Mouse (Mus musculus): ENCODE results near the gene Nr1d1. TPM values are rescaled to one million over a fixed set of nuclear protein-coding genes. Genes with fewer than 3 reads are reported as not detected.

The Nr1d1 gene
- total and polyA plus RNA-seq, 2 experiments from 2014 or later, result 7.5 to 13.5 TPM

- no peak for ATAC-seq
- no peak overlapping the region for H3K4me3 ChIP-seq (ENCODE audit: low read length)
- peaks cover 23% of the 10 kb centered on the region; the same call in 1 of the 2 replicates for H3K4me1 ChIP-seq (ENCODE audit: insufficient read depth, low read length)
- H3K27ac ChIP-seq, result no peak overlapping the region
- H3K9me3 ChIP-seq (ENCODE audit: low read length), result no peaks in the 10 kb centered on the region
- H3K36me3 ChIP-seq (ENCODE audit: insufficient read depth, low read length), result peaks cover 44% of the 10 kb centered on the region
- no peak overlapping the region for H3K4me2 ChIP-seq (ENCODE audit: low read depth, low read length)
- H3K9ac ChIP-seq (replicated peaks; ENCODE audit: low read length), result no peak overlapping the region
- no peak for TF ChIP-seq CTCF (IDR thresholded peaks at IDR 0.05; ENCODE audit: low read depth)
- DNase-seq (ENCODE audit: low spot score), result no peak
- WGBS, result 87% methylated on average over 18 of the region's 18 CpGs
- no peaks in the 10 kb centered on the region for H3K27me3 ChIP-seq (ENCODE audit: insufficient read depth, low read length)
Measured at GRCm38 (mm10) chr11:98764091-98764490, 11.0 kb downstream of the Nr1d1 start.

DNA sequence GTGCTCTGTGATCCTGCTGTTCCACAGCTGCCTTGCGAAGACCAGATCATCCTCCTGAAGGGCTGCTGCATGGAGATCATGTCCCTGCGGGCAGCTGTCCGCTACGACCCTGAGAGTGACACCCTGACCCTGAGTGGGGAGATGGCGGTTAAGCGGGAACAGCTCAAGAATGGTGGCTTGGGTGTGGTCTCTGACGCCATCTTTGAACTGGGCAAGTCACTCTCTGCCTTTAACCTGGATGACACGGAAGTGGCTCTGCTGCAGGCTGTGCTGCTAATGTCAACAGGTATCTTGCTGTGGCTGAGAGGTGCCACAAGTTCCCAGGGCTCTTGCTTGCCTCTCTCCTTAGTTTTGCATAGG lies 11.7 kb downstream of the Nr1d1 start:
- no peak overlapping the region for H3K9ac ChIP-seq (replicated peaks; ENCODE audit: low read length)
- ATAC-seq (no peak), DNase-seq (ENCODE audit: low spot score) (no peak)
- TF ChIP-seq CTCF (IDR thresholded peaks at IDR 0.05; ENCODE audit: low read depth), result no peak
- peaks cover 38% of the 10 kb centered on the region for H3K36me3 ChIP-seq (ENCODE audit: insufficient read depth, low read length)
- no peak overlapping the region for H3K27ac ChIP-seq
- H3K9me3 ChIP-seq (ENCODE audit: low read length), result no peaks in the 10 kb centered on the region
- peaks cover 22% of the 10 kb centered on the region; the same call in 1 of the 2 replicates for H3K4me1 ChIP-seq (ENCODE audit: insufficient read depth, low read length)
- H3K4me2 ChIP-seq (ENCODE audit: low read depth, low read length), result no peak overlapping the region
- H3K4me3 ChIP-seq (ENCODE audit: low read length), result no peak overlapping the region
- no peaks in the 10 kb centered on the region for H3K27me3 ChIP-seq (ENCODE audit: insufficient read depth, low read length)
- 88% methylated on average over 8 of the region's 8 CpGs for WGBS

DNA sequence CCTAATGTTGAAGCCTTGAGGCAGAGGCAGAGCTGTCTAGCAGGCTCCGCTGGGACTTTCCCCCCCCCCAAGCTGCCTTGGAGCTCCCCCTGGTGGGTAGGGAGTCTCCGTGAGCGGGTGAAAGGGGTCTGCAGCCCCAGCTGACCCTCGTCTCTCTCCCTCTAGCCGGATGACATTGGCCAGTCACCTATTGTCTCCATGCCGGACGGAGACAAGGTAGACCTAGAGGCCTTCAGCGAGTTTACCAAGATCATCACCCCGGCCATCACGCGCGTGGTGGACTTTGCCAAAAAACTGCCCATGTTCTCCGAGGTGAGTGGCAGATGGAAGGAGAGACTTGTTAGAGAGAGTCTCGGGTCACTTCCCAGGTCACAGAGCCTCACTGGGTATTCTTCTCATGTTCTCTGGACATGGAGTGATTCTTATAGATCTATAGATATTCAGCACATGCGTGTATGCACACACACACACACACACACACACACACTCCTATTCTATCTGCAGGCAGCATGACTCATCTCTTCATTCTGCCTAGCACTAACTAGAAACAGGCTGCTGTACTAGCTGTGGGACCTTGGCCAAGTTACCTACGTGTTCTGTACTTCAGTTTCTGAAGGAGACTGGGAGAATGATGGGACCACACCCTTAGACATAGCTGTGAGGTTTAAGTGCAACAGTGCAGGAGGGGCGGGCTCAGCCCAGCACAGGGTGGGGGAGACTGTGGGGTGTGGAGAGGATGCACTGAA lies 12.2 kb downstream of the Nr1d1 start:
- DNase-seq (ENCODE audit: low spot score) (peak; percentile 51), ATAC-seq (no peak)
- Histone ChIP-seq H3K4me1 (ENCODE audit: insufficient read depth, low read length) (peaks cover 19% of the 10 kb centered on the region; the same call in 1 of the 2 replicates), H3K4me2 (ENCODE audit: low read depth, low read length) (no peak overlapping the region), H3K36me3 (ENCODE audit: insufficient read depth, low read length) (peaks cover 33% of the 10 kb centered on the region), H3K4me3 (ENCODE audit: low read length) (no peak overlapping the region), H3K9ac (replicated peaks; ENCODE audit: low read length) (no peak overlapping the region), H3K9me3 (ENCODE audit: low read length) (no peaks in the 10 kb centered on the region), H3K27ac (no peak overlapping the region), H3K27me3 (ENCODE audit: insufficient read depth, low read length) (no peaks in the 10 kb centered on the region)
- peak; percentile 61 for TF ChIP-seq CTCF (IDR thresholded peaks at IDR 0.05; ENCODE audit: low read depth)
- 56% methylated on average over 17 of the region's 17 CpGs for WGBS

GRCm38 (mm10) chr11:98761939-98762338 lies 13.2 kb downstream of the Nr1d1 start:
- Histone ChIP-seq H3K9ac (replicated peaks; ENCODE audit: low read length) (no peak overlapping the region), H3K27ac (no peak overlapping the region), H3K4me3 (ENCODE audit: low read length) (no peak overlapping the region), H3K27me3 (ENCODE audit: insufficient read depth, low read length) (no peaks in the 10 kb centered on the region), H3K36me3 (ENCODE audit: insufficient read depth, low read length) (peaks cover 38% of the 10 kb centered on the region), H3K4me2 (ENCODE audit: low read depth, low read length) (no peak overlapping the region), H3K9me3 (ENCODE audit: low read length) (no peaks in the 10 kb centered on the region), H3K4me1 (ENCODE audit: insufficient read depth, low read length) (peaks cover 15% of the 10 kb centered on the region; the same call in 1 of the 2 replicates)
- DNase-seq (ENCODE audit: low spot score) (no peak), ATAC-seq (no peak)
- WGBS, result 92% methylated on average over 4 of the region's 4 CpGs
- no peak for TF ChIP-seq CTCF (IDR thresholded peaks at IDR 0.05; ENCODE audit: low read depth)

DNA sequence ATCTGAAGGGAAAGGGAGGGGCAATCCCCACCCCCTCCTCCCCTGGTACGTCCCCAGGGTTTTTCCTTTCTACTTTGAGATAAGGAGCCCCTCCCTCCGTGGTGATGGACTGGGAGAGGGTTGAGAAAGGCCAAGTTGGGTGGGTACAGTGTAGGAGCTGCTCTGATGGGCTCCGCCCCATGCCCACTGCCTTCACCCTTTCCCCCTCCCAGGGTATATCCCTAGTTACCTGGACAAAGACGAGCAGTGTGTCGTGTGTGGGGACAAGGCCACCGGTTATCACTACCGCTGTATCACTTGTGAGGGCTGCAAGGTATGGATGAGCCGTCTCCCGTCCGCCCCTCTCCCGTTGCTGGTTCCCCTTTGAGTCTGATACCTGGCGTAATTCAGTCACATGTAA lies 18.4 kb downstream of the Nr1d1 start:
- H3K4me3 ChIP-seq (ENCODE audit: low read length), result no peak overlapping the region
- H3K27ac ChIP-seq, result no peak overlapping the region
- no peak for ATAC-seq
- H3K9me3 ChIP-seq (ENCODE audit: low read length), result no peaks in the 10 kb centered on the region
- TF ChIP-seq CTCF (IDR thresholded peaks at IDR 0.05; ENCODE audit: low read depth), result no peak
- DNase-seq (ENCODE audit: low spot score), result no peak
- H3K4me2 ChIP-seq (ENCODE audit: low read depth, low read length), result no peak overlapping the region
- 91% methylated on average over 12 of the region's 12 CpGs for WGBS
- H3K4me1 ChIP-seq (ENCODE audit: insufficient read depth, low read length), result peaks cover 17% of the 10 kb centered on the region
- no peaks in the 10 kb centered on the region for H3K27me3 ChIP-seq (ENCODE audit: insufficient read depth, low read length)
- peaks cover 27% of the 10 kb centered on the region for H3K36me3 ChIP-seq (ENCODE audit: insufficient read depth, low read length)
- no peak overlapping the region for H3K9ac ChIP-seq (replicated peaks; ENCODE audit: low read length)

GRCm38 (mm10) chr11:98755726-98756380 lies 19.3 kb downstream of the Nr1d1 start:
- no peak for DNase-seq (ENCODE audit: low spot score)
- Histone ChIP-seq H3K27ac (no peak overlapping the region), H3K36me3 (ENCODE audit: insufficient read depth, low read length) (peaks cover 25% of the 10 kb centered on the region), H3K27me3 (ENCODE audit: insufficient read depth, low read length) (no peaks in the 10 kb centered on the region), H3K4me1 (ENCODE audit: insufficient read depth, low read length) (peaks cover 25% of the 10 kb centered on the region), H3K4me3 (ENCODE audit: low read length) (no peak overlapping the region), H3K9me3 (ENCODE audit: low read length) (no peaks in the 10 kb centered on the region), H3K4me2 (ENCODE audit: low read depth, low read length) (no peak overlapping the region), H3K9ac (replicated peaks; ENCODE audit: low read length) (no peak overlapping the region)
- 86% methylated on average over 6 of the region's 6 CpGs for WGBS
- no peak for ATAC-seq
- TF ChIP-seq CTCF (IDR thresholded peaks at IDR 0.05; ENCODE audit: low read depth), result no peak

All from hindbrain, postnatal 0 days (tissue).